Mouse (Mus musculus) spleen, embryonic (tissue): ENCODE results near the gene Eps8l2.

ENCODE experiments used
- CTCF ChIA-PET: fragments of 350-600 bp; sonication (Branson Sonifier 250); formaldehyde crosslinking; loops from one replicate; lab custom pipeline; 2022; lab: Charles Lee

Eps8l2 gene

GRCm38 (mm10) chr7:141363752-141364125 lies 25.1 kb downstream of the Eps8l2 start:
- CTCF ChIA-PET = interaction anchor here (0.5 kb wide), 1 partner anchor 11 kb away, joined by 3 read pairs; no protein-coding TSS in a partner anchor

GRCm38 (mm10) chr7:141364349-141365048 lies 25.8 kb downstream of the Eps8l2 start:
- CTCF ChIA-PET = no interaction called here

DNA sequence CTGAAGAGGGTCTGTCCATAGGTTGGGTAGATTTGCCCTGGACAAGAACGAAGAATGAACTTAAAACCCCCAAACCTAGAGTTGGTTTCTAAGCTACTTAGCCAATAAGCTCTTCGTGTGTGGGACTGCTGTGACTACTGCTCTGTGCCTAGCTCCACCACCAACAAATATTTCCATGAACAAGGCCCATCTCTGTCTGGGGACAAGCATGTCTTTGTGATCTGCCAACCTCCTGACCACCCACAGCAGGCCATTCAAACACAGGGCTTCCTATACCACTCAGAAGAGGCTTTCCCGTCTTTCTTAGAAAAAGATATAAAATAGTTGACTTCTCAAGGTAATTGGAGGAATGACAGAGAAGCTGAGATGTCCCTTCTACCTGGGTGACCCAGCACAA lies 26.4 kb downstream of the Eps8l2 start:
- CTCF ChIA-PET = interaction anchor here (0.6 kb wide), 1 partner anchor 155 kb away, joined by 4 read pairs; no protein-coding TSS in a partner anchor

DNA sequence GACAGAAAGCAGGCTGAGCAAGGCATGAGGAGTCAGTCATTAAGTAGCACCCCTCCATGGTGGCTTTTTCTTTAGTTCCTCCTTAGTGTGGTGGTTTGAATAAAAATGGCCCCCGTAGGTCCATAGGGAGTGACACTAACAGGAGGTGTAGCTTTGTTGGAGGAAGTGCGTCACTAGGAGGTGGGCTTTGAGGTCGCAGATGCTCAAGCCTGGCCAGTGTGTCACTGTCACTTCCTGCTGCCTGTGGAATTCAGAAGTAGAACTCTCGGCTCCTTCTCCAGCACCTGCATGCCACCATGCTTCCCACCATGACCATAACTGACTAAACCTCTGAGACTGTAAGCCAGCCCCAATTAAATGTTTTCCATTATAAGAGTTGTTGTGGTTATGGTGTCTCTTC lies 28.7 kb downstream of the Eps8l2 start:
- CTCF ChIA-PET = interaction anchor here (0.9 kb wide), 1 partner anchor 9 kb away, joined by 3 read pairs; no protein-coding TSS in a partner anchor

DNA sequence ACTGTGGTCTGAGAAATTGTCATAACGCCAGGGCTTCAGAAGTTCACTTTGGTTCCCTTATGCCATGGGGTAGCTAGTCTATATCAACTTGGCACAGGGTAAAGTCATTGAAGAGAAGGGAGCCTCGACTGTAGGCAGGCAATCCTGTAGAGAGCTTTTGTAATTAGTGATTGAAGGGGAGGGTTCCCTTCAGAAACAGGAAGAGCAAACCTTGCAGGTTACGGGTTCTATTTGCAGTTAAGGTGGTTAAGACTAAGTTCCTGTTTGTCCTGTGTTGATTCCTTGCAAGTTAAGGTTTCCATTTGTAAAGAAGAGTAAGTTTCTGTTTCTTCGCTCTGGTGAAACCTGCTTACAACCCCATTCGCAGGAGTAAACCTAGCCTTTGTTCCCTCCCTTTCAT lies 31.2 kb downstream of the Eps8l2 start:
- CTCF ChIA-PET = no interaction called here

DNA sequence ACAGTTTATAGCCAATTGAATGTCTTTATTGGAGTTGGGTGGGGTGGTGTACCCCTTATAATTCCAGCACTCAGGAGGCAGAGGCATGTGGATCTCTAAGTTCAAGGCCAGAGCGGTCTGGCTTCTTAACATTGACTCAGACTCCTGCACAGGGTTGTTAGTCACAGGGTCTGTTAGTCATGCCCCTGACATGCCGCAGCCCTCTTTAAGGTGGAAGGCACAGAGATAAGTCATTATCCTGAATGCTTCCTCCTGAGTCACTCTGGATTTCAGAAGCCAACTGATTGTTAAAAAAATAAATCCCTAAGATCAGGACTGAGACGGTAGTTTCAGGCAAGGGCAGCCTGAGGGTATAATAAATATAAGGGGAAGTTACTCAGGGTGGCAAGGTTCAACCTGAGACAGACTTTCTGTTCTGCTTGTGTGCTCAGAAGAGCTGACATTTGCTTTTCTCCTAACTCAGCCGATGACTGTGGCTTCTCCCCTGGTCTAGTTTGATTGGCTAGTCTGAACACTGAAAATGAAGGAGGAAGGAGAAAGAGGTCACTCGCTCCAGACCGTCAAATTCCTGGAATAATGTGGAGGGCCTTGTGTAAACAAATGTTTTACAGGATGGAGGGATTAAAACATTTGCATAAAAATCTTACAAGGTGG lies 33.4 kb downstream of the Eps8l2 start:
- CTCF ChIA-PET = interaction anchor here (0.6 kb wide), 2 partner anchors 40 to 362 kb away, joined by 5 to 9 read pairs; no protein-coding TSS in a partner anchor

GRCm38 (mm10) chr7:141373611-141374010 lies 34.9 kb downstream of the Eps8l2 start:
- CTCF ChIA-PET = no interaction called here

GRCm38 (mm10) chr7:141374399-141374798 lies 35.7 kb downstream of the Eps8l2 start:
- CTCF ChIA-PET = interaction anchor here (0.6 kb wide), 1 partner anchor 11 kb away, joined by 3 read pairs; no protein-coding TSS in a partner anchor

DNA sequence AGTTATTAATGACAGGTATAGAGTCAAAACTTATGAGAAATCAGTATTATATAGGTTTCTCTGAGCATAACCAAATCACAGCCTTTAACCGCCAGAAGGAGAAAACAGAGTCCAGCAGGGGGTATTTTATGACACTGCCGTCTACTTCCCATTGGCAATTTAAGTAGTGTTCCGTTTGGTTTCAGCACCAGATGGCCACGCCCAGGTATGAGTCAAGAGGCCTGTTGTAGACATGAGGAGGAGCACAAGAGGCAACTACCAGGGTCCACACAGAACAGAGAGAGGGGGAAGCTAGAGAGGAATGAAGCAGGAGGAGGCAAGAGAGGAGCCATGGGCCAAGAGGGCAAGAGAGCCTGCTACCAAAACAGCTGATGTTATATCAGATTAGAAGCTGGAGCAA lies 40.9 kb downstream of the Eps8l2 start:
- CTCF ChIA-PET = no interaction called here

DNA sequence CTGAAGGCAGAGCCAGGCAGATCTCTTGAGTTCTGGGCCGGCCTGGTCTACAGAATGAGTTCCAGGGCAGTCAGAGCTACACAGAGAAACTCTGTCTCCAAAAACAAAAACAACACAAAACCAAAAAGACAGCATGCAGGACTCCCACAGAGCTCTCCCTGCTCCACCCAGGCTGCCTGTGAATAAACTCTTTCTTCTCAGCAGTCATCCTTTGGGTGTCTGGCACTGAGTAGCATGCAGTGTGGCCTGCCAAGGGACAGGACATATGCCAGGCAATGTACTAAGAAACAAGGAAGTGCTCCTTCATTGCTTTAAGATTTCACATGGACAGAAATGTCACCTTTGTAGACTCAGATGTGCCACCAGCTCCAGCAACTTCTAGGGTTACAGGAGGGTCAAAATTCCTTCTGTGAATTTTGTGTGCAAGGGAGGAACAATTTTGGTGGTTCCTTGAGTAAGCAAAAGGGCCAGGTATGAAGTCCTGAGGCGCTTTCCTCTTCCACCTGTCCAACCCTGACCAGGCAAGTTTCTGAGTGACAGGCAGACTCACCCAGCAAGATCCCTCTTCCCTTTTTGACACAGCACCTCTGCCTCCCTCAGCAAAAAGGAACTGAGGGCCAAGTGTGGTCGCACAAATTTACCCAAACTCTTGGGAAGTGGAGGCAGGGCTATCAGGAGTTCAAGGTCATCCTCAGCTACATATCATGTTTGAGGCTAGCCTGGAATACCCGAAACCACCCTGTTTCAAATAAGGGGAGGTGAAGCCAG lies 42.6 kb downstream of the Eps8l2 start:
- CTCF ChIA-PET = no interaction called here

DNA sequence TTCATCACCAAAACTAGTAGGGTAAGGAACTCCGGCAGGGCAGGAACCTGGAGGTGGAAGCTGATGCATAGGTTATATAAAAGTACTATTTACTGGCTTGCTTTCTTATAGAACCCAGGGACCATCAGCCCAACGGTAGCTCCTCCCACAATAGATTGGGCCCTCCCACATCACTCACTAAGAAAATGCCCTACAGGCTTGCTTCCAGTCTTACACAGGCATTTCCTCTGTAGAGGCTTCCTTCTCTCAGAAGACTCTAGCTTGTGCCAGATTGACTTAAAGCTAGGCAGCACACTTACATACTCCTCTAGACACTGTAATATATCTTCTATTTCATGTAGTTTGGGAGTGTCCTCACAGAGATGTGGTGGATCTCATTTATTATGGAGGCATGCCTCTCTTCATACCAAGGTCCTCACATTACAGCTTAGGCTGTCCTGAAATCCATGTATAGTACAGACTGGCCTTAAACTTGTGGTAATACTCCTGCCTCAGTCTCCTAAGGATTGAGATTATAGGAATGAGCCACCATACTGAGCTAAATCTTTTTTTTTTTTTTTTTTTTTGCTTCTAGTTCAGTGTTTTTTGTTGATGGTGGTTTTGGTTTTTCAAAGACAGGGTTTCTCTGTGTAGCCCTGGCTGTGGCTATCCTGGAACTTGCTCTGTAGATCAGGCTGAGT lies 49.3 kb downstream of the Eps8l2 start:
- CTCF ChIA-PET = interaction anchor here (0.6 kb wide), 1 partner anchor 55 kb away, joined by 5 read pairs; no protein-coding TSS in a partner anchor

DNA sequence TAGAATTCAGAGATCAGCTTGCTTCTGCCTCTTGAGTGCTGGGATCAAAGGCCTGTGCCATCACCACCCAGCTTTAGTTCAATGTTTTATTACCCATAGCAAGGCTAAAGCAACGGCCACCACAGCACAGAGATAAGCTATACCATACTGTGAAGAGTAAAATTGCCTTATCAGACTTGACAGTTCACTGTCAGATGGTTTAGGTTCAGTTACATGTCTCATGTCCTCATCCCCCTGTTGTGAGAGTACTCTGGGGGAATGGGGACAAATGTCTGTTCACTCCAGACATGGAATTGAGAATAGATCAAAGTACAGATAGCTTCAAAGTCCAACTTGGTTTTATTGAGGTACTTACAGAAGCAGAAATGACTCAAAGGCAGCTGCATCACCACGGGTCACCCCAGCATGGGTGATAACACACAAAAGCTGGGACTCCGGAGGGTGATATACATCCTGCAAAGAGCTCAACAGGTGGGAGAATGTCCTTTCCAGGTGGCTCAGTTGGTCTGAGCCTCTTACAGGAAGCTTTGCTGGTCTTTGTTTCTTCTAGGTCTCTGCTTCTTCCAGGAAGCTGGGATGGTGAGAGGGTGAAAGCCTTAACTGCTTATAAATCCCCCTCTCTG lies 49.9 kb downstream of the Eps8l2 start:
- CTCF ChIA-PET = interaction anchor here (0.5 kb wide), 1 partner anchor 245 kb away, joined by 3 read pairs; no protein-coding TSS in a partner anchor

GRCm38 (mm10) chr7:141390326-141391259 lies 51.9 kb downstream of the Eps8l2 start:
- CTCF ChIA-PET = interaction anchor here (0.8 kb wide), 1 partner anchor 320 kb away, joined by 7 read pairs; no protein-coding TSS in a partner anchor

GRCm38 (mm10) chr7:141391625-141392551 lies 53.2 kb downstream of the Eps8l2 start, which contains the start of gene Taldo1:
Gene Taldo1 (plus strand): TSS chr7:141392199.
- CTCF ChIA-PET = interaction anchor here (0.6 to 1.0 kb wide), 2 partner anchors 17 to 25 kb away, joined by 3 to 17 read pairs; no protein-coding TSS in a partner anchor

DNA sequence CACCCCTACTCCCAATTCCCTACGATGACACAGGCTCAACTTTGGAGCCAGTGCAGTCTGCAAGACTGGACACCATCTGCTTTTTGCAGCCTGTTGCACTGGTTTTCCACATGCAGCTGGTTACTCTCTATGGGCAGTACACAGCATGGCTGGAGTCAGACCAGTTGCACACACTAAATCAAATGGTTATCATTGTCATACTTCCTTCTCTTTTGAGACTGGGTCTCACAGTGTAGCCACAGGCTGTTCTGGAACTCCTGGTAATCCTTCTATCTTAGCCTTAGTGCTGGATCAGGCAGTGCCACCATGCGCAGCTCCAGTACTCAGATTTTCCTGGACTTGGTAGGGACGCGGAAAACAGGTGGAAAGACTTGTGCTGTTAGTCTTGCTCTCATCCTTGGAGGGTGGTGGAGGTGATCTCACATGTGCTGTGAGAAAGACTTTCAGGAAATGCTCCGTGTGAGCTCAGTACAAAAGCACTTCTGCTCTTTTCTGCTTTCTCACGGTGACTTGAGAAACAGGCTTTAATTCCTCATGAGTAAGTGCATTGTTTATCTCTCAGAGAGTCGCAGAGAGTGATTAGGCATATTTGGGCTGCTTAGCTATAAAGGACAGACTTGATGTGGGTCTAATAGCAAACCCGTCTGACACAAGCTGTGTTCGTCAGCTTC lies 54.0 kb downstream of the Eps8l2 start:
- CTCF ChIA-PET = interaction anchor here (0.6 to 1.0 kb wide), 4 partner anchors 9 to 26 kb away, joined by 3 to 17 read pairs (median 4); no protein-coding TSS in a partner anchor

DNA sequence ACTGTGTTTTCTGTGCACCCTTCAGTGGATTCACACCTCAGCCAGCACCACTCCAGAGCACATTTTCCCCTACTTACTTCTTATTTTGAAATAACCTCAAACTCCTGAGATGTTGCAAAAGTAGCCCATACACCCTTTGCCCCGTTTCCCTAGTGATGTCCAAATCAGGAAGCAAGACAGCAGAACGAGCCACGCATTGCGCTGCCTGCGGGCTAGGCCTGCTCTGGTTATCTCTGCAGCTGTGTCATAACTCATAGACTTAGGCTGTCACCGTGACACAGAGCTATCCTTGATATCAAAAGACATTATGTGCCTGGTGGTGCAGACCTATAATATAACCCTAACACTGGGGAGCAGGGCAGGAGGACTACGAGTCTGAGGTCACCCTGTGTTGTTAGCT lies 55.5 kb downstream of the Eps8l2 start:
- CTCF ChIA-PET = interaction anchor here (0.7 to 1.3 kb wide), 2 partner anchors 64 to 144 kb away, joined by 3 to 6 read pairs; no protein-coding TSS in a partner anchor

DNA sequence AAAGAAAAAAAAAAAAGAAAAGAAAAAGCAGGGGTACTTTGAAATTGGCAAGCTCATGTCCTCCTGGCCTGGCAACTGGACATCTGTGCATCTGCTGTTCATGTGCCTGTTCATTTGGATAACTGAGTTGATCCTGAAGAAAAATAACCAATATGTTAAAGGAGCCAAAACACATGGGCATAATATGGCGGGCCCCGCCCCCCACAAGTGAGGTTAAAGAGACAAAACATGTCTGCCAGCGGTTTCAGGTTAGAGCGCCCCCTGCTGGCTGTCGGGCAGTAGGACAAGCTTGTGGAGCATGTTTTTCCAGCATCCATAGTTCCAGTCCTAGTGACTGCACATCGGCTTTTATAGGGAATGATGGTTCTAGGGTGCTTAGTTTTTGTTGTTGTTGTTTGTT lies 56.1 kb downstream of the Eps8l2 start:
- CTCF ChIA-PET = interaction anchor here (0.6 to 1.3 kb wide), 2 partner anchors 64 to 299 kb away, joined by 3 to 6 read pairs; no protein-coding TSS in a partner anchor
